Mouse (Mus musculus): ENCODE measurements around the gene Igsf8. TPM values are rescaled to one million over a fixed set of nuclear protein-coding genes. Genes with fewer than 3 reads are reported as not detected.
A peak's percentile ranks its signal among the peaks of the same experiment; 100 is the strongest.
"Not testable (repeated sequence)": the region's sequence is repeated elsewhere in the genome, so short reads cannot be mapped to it uniquely, and the experiment has no call there.

Igsf8 gene
- 10 to 100 TPM; 13.6 to 17.1 TPM for total RNA-seq (2021)

DNA sequence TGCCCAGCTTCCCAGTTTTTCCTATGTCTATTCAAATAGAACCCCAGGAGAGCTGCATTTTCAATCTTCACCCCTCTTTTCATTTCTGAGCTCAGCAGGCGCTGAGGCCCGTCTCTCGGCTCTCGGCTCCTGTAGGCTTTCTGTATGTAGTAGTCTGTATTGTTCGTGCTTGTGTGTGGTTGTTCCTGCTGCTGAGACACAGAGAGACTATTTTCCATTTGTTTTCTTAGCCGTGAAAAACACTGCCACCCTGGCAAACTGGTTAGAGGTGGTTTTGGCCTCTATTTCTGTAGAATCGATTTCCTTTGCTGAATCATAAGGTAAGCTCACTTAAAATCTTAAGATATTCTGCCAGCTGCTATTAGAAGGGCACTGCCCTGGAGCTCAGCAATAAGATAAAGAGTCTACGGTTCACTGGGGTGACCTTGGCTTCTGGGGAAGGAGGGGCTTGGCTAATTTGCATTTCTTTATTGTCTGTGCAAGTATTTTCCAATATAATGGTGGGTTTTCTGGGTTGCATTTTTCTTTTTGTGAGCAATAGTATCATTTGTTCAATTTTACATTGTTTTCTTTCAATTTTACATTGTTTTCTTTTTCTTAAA, at the start of gene Igsf8:
Gene Igsf8, plus strand, starts transcription at position 165 of the 602 bp plus-strand sequence.
- no peak for DNase-seq

DNA sequence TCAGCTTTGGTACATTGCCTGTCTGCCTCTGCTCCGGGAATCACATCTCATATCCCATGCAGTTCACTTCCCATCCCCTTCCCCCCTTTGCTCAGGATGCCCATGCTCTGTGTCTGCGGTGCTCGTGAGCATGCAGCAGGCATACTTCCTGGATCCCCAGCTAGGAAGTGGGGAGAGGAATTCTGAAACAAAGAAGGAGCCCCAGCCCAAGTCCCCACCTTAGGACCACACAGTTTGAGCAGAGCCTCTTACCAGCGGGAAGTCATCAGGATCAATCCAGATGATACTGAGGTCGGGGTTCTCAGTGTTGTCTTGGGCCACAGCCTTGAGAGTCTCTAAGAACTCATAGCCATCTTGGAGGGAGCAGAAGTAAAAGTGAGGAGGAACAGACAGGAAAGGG, 48.7 kb upstream of the Igsf8 start:
- no peak for DNase-seq
- intact Hi-C loops (cut with DNase I) = no loop called here

More for the DNA sequence above, at the start of gene Igsf8:
- intact Hi-C loops (cut with DNase I) = no loop called here

DNA sequence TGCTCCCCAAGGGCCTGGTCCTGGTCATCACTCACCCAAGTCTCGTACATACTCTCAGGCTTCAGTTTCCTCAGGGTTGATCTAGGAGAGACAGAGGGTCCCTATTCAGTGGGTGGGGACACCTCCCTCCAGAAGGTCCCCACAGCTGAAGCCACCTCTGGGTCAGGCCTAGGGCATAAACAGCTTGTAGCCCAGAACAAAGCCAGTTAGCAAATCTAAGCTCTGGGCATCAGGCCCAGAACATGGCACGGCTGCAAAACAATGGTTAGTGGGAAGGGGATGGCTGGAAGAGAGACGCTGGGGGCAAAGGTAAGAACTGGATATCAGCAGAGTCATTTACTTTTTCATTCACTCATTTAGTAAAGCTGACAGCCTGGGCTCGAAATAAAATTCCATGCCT, 47.7 kb upstream of the Igsf8 start:
- intact Hi-C loops (cut with DNase I) = no loop called here
- DNase-seq = peak in 1 of 2 experiments; percentile 20

DNA sequence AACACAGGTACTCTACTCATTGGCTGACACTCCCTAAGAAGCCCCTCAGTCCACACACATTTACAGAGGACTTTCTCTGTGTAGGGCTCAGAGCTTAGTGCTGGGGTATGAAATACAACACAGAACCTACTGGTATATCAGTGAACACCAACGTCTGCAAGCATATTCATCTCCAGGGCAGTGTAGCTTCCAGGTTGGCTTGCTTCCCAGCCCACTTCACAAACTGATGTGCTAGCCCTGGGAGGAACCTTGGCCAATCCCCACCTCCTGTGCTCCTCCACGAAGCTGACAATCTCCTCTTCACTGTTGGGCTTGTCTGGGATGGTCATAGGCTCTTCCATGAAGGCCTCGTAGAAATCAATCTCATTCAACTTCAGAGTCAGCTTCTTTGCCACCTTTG, 46.7 kb upstream of the Igsf8 start:
- intact Hi-C loops (cut with DNase I) = no loop called here

DNA sequence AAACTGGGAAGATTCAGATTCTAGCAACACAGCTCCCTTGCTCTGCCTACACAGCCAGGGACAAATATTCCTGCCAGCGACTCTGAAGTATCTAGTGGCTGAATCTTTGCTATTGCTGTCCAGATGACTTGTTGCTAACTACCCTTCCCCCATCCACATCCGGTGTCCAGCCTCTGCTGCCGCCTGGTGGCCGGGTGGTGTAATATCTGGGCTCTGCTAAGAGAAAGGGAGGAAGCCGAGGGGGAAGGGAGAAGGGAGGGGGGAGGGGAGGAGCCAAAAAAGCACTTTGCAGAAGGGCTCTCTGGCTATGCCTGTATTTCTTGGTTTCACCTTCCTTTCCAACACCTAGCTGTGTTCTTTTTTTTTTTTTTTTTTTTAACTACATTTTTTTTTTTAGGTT, 44.3 kb upstream of the Igsf8 start:
- peak; percentile 97 to 98 for DNase-seq
- intact Hi-C loops (cut with DNase I) = loop anchor here (2.0 kb wide), 2 partner anchors 14 to 44 kb away; no protein-coding TSS in a partner anchor

More for the DNA sequence above, 46.7 kb upstream of the Igsf8 start:
- DNase-seq = peak; percentile 82 to 85

DNA sequence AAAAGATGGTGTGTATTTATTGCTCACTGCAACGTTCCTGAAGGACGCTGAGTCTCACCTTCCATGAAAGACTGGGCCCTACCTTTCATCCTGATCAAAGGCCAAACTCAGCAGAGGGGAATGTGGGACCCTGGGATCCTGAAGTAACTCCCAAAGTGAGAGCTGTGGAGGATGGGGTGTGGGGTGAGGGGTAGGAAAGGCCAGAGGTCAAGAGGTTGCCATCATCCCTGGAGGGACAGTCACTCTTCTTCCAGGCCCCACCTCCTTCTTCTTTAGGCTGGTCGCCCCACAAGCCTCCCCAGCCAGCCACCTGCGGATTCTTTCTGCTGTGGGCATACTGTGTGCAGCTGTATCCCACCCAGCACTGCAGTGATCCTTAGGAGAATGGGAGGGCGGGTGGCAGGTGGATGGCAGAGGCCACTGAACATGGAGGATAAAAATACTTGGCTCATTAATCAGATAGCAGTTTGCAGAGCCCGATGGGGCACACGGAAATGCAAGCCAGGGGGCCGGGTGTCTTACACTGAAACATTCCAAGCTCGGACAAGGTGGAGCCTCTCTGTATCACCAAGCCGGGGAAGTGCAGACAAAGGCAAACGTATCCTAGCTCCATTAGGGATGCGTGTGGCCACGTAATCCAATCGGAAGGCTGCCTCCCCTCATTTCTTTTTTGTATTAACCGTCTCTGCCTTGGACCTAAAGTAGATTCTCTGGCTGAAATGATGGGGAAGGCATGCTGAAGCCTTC, 43.1 kb upstream of the Igsf8 start:
- intact Hi-C loops (cut with DNase I) = no loop called here
- peak in 1 of 2 experiments; percentile 40 for DNase-seq

DNA sequence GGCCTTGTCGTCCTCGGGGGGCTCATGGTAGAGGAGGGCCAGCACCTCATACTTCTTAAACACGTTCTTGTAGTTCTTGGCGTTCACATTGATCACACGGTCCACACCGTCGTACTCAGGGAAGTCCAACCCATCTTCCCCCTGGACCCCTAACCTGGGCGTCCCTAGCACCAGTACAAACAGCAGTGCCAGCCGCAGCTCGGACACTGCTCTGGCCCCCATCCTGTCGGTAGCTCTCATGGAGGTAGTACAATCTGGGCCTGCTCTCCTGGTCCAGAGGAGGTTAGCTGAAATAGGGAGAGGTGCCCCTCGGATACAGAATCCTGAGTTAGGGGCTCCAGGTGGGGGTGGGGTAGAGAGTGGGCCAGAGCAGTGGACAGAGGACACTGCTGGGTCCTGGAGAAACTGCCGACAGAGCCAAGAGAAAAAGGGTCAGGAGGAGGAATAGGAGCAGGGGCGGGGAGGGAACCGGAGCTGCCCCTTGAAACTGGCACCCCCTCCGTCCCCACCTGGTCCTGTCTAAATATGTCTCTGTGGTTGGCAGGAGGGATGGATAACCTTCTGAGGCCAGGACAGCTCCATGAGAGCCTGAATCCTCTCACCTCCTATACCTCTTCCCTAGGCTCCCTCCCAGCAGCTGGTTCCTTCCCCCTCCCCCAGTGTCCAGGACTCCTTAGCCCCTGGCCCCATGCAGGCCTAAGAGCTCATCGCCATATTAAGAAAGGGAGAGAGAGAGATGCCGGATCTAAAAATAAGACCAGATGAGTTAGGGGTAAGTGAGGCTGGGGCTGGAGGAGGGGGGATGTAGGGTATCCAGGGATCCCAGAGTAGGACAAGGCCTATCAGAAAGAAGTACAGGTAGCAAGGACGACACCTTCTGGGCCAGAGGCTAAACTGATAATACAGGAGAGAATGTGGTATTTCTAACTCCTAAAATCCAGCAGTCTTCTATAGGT, 41.7 kb upstream of the Igsf8 start, which contains the start of gene Casq1:
Gene Casq1, minus strand, starts transcription at position 418 of the 956 bp plus-strand sequence.
- intact Hi-C loops (cut with DNase I) = no loop called here
- no peak for DNase-seq

DNA sequence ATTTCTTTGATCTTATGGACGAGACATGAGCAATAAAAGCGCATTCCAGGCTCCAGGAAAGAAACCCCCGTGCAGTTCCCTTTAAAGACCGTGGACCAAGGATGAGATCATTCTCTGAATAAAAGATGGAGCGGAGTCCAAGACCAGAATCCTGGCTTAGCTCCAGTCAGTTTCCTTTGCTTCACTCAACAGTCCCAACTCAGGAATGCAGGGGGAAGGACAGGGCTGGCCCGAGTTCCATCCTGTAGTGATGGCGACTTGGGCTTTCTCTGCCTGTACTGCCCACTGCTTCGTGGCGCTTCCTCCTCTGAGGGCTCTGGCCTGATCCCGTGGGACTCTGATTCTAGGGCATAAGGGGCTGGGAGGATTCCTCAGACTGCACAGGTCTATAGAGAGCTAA, 41.0 kb upstream of the Igsf8 start:
- peak; percentile 91 to 92 for DNase-seq
- intact Hi-C loops (cut with DNase I) = no loop called here

DNA sequence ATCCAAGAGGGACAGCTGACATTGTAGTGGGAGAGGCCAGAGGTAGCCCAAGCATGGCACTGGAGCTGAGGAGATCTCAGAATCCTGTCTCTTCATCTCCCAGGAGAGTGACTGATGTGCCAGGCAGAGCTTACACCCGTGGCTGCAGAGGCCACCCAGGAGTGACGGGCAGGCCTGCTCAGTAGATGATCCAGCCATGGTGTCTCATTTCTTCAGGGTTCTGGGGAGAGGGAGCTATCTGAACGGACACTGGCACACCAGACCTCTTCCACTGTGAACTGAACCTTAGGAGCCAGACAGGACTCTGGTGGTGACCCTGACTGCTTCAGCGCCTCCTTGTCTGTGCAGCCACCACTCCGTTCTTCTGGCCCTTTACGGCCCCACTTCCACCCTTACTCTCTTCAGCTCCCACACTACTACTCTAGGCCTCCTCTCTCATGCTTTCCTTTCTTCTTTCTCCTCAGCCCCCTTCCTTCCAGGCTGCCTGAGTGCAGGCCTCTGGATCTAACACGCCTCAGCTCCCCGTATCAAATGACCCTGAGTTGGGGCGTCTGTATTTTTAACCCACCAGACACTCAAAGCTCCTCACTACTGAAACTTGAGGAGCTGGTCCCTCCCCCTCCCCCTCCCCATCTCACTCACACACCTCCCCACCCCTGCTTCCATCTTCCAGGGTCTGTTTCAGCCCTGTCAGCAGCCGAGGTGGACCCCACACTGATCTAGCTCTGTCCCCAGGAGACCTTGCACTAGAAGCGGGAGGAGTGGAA, 40.0 kb upstream of the Igsf8 start:
- peak in 1 of 2 experiments; percentile 20 for DNase-seq
- intact Hi-C loops (cut with DNase I) = loop anchor here (2.0 kb wide), 1 partner anchor 21 kb away; no protein-coding TSS in a partner anchor

DNA sequence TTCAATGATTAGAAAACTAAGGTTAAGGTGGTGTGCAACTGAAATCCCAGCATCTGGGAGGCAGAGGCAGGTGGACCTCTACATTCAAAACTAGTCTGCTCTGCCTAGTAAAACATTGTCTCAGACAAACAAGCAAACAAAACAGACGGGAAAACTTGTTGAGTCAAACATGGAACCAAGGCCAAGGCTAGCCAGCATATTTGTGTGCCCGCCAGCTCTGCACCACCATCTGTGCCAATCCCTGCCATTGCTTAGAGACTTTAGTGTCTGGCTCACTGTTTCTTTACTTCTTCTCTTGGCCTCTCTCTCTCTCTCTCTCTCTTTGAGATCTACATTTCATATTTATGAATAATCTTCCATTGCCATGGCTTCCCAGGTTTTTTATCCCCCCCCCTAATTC, 33.2 kb upstream of the Igsf8 start:
- no peak for DNase-seq
- intact Hi-C loops (cut with DNase I) = no loop called here

DNA sequence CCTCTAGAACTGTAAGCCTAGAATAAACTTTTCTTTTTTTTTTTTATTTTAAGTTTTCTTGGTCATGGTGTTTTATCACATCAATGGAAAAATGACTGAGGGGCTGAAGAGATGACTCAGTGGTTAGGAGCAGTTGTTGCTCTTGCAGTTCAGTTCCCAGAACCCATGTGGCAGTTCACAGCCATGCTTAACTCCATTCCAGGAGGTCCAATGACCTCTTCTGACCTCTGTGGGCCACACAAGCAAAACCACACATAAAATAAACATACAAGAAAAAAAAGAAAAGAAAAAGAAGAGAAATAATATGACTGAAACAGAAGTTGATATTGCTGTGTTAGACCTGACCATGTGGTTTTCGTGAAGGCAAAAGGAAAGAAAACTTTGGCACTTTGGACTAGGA, 32.2 kb upstream of the Igsf8 start:
- no peak for DNase-seq
- intact Hi-C loops (cut with DNase I) = no loop called here

DNA sequence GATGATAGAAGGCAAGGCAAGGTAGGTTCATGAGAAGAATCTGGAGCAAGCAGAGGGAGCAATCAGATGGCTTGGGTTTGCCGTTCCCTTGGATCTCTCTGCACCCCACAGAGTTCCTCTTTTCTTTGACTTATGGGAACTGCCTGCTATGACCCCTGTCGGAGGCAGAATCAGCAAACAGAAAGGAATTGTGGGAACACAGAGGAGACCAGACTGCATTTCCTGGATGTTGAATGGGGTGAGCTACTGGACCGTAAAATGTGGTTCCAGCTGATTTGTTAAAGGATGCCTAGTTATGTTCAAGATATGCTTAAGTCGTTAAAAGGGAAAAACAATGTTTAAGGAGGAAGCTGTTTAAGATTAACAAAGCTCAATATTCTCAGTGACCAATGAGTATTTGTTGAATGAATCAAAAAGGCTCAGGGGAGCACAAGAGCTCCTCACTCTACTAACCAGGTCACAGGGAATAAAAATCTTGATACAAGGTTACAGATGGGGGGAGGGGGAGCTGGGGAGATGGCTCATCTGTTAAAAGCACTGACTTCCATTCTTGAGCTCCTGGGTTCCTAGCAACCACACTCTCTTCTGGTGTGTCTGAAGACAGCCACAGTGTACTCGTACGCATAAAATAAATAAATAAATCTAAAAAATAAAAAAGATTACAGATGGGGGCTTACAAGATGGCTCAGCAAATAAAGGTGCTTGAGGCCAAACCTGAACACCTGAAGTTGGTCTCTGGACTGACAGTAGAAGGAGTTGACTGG, 20.3 kb upstream of the Igsf8 start:
- intact Hi-C loops (cut with DNase I) = no loop called here

DNA sequence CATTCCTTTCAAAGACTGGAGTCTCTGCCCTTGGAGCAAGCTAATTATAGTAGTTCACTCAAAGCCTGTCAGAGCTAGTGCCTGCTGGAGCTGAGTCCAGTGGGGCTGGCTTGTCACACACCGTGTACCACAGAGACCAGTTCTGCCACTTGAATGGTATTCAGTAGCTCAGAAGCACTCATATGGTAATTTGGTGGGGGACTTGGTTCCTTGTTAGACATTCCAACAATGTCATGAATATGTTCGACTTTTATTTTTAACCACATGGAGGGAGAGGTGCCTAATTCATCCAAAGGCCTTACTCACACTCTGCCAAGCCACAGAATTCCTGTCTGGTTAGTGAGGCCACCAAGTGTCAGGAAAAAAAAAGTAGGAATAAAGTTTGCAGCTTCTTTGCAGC, 19.0 kb upstream of the Igsf8 start:
- peak; percentile 71 to 74 for DNase-seq
- intact Hi-C loops (cut with DNase I) = loop anchor here (2.0 kb wide), 1 partner anchor 20 kb away; no protein-coding TSS in a partner anchor

More for the DNA sequence above, 20.3 kb upstream of the Igsf8 start:
- DNase-seq = no peak

DNA sequence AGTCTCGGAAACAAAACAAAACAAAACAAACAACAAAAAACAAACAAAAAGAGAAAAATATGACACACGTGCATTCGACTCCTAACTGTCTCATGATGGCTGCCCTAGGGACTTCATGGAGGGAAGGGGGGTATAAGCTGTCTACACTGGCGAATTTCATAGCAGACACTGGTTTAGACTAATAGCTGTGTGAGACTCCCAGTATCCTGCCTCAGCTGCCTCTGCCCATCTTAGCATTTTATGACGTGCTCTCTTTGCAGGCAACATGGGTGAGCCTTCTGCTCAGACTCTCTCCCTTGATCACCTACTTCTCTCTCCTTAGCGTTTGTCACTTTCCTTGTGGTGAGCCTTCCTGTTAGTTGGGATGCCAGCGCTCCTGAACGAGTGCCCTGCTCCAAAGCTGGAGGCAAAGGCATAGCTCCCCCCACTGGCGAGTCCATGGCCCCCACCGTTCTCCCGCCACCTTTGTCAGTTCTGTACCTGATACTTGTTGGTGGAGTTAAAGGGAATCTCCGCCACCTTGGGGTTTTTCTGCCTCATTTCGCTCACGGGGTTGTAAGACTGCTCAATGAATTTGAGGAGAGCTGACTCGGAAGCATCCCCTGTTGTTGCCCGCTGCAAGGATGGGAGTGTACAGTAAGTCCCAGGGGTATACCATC, 17.8 kb upstream of the Igsf8 start:
- intact Hi-C loops (cut with DNase I) = loop anchor here (2.0 kb wide), 1 partner anchor 21 kb away; no protein-coding TSS in a partner anchor
- DNase-seq = peak; percentile 37 to 60

DNA sequence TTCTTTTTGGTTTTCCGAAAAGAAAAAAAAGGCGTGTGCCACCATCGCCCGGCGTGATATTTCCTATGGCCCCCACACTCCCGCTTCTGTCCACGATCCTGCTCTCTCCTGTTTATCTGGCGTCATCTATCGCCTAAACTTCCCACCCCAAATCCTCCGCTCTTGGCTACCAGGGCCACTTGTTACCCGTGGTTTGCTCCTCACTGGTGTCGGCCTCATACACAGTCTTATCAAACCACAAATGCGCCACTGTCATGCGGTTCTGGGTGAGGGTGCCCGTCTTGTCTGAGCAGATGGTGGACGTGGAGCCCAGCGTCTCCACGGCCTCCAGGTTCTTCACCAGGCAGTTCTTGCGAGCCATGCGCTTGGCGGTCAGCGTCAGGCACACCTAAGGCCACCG, 16.8 kb upstream of the Igsf8 start:
- intact Hi-C loops (cut with DNase I) = loop anchor here (5.0 kb wide), 3 partner anchors 63 to 197 kb away; partner anchors contain the start of gene Dcaf8
- DNase-seq = not testable (repeated sequence)

DNA sequence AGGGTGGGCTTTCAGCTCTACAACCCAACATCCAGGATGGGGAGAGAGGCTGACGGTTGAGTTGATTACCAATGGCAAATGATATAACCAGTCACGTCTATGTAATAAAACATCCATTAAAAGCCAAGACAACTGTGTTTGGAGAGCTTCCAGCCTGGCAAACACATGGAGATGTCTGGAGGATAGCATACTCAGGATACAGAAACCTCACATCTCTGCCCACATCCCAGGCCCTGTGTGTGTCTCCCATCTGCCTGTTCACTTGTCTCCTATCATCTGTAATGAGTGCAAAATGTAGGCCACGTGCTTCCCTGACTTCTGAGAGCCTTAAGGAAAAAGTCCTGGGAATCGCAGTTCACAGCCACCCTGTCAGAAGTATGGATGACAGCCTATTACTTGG, 14.2 kb upstream of the Igsf8 start:
- DNase-seq = no peak
- intact Hi-C loops (cut with DNase I) = loop anchor here (1.0 to 5.0 kb wide), 4 partner anchors 60 to 200 kb away; partner anchors contain the start of gene Dcaf8

DNA sequence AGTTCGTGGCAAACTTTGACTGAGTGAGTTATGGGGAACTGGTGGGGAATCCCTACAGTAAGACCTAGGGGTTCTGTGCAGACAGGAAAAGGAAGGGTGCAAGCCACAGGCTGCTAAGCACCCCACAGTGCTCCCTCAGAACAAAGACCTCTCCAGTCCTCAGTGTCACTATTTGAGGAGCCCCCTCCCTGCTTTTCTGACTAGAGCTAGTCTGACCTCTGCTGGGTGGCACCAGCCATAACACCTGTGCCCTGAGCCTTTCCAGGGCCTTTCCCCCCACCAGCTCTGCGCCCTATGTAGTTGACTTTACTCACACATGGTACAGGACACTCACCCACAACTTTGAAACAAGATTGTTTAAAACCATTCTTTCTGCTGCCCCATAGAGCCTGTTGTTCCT, 13.8 kb upstream of the Igsf8 start:
- intact Hi-C loops (cut with DNase I) = loop anchor here (1.0 to 5.0 kb wide), 4 partner anchors 60 to 200 kb away; partner anchors contain the start of gene Dcaf8
- peak; percentile 60 to 63 for DNase-seq

DNA sequence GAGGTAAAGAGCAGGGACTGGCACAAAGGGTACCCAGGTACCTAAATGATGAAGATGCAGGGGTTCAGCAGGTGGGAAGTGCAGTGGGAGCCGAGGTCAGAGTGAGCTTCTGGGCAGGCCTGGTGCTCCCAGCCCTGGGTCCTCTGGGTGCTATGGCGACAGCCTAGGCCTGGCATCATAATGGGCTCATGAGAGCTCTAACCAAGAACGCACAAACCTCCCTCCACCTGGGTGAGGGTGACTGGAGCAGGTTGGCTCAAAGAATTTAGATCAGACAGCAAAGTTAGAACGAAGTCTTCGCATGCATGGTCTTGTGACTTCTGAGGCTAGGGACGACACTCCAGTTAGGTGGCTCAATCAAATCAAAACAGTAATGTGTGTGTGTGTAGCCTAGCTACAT, 3.1 kb upstream of the Igsf8 start, which contains the start of gene Atp1a4:
Gene Atp1a4, minus strand, starts transcription at position 101 of the 400 bp plus-strand sequence.
- DNase-seq = no peak
- intact Hi-C loops (cut with DNase I) = no loop called here

Measured in heart, postnatal 10 days (tissue).